Mouse (Mus musculus) myocyte (in vitro differentiated cells): ENCODE results near the gene Trit1.

Experiments used
- CEBPB ChIP-seq: IDR thresholded peaks from 2 replicates; pipeline ENCODE4 v1.6.1; 2011; ENCODE audit warnings: mild to moderate bottlenecking, moderate library complexity; ENCODE audit not compliant: poor library complexity, insufficient read depth, severe bottlenecking
- E2F4 ChIP-seq: IDR thresholded peaks from one replicate; pipeline ENCODE4 v1.6.1; 2011; ENCODE audit warnings: mild to moderate bottlenecking, control low read depth, moderate library complexity; ENCODE audit not compliant: insufficient read depth
- MAX ChIP-seq: IDR thresholded peaks from one replicate; pipeline ENCODE4 v1.6.1; 2011; ENCODE audit warnings: low read depth, mild to moderate bottlenecking, control low read depth
- POLR2A ChIP-seq: IDR thresholded peaks from one replicate; pipeline ENCODE4 v1.6.1; 2011; ENCODE audit warnings: low read depth, mild to moderate bottlenecking, control low read depth, moderate library complexity; ENCODE audit not compliant: insufficient read length
- TCF12 ChIP-seq: IDR thresholded peaks from one replicate; pipeline ENCODE4 v1.6.1; 2011; ENCODE audit warnings: mild to moderate bottlenecking, control low read depth; ENCODE audit not compliant: poor library complexity, insufficient read depth, severe bottlenecking
- USF1 ChIP-seq: IDR thresholded peaks from one replicate; pipeline ENCODE4 v1.6.1; 2011; ENCODE audit warnings: low read depth, mild to moderate bottlenecking, control low read depth, moderate library complexity

DNA sequence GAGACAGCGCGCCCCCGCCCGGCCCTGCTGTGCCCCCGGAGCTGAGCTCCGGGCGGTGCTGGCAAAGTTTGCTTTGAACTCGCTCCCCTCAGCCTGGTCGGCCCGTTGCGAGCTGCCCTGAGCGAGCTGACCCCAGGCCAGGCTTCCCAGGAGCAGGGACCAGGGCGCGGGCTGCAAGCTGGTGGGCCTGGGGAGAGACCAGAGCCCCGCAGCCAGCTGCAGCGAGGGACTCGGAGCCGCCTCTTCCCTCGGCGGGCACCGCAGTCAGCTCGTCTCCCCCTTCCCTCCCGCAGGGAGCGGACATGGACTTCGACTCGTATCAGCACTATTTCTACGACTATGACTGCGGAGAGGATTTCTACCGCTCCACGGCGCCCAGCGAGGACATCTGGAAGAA is 20.2 kb upstream of the Trit1 start:
- no peak for TF ChIP-seq CEBPB
- no peak for TF ChIP-seq USF1
- TF ChIP-seq POLR2A, result peak; percentile 2
- TF ChIP-seq TCF12, result no peak
- TF ChIP-seq MAX, result no peak
- TF ChIP-seq E2F4, result no peak
